Mouse (Mus musculus) cerebellum, adult 2 months (tissue): ENCODE measurements around the gene Gars. TPM values are rescaled to one million over a fixed set of nuclear protein-coding genes. Genes with fewer than 3 reads are reported as not detected.

Experiments used
- DNase-seq, 2 experiments: peaks; one replicate each; pipeline ENCODE4 v3.0.0; 2021
- H3K27ac ChIP-seq: fragments of 200-500 bp; 2 replicates; pipeline ENCODE4 v1.5.1; 2012; ENCODE audit warnings: low read length, control low read depth, inconsistent platforms; ENCODE audit not compliant: insufficient read depth
- H3K27me3 ChIP-seq: fragments of 200-500 bp; 2 replicates; pipeline ENCODE4 v1.6.1; 2012; ENCODE audit warnings: inconsistent platforms, mild to moderate bottlenecking, low read length, moderate library complexity; ENCODE audit not compliant: control insufficient read depth, insufficient read depth
- H3K4me1 ChIP-seq: fragments of 200-500 bp; 2 replicates; pipeline ENCODE4 v1.6.1; 2011; ENCODE audit warnings: low read length; ENCODE audit not compliant: control insufficient read depth, insufficient read depth
- H3K4me3 ChIP-seq: fragments of 200-500 bp; replicated peaks from 2 replicates; pipeline ENCODE3; 2011; ENCODE audit warnings: mild to moderate bottlenecking, low read depth, low read length, control low read depth; ENCODE audit not compliant: insufficient read depth
- CTCF ChIP-seq: fragments of 200-500 bp; IDR thresholded peaks from 2 replicates; pipeline ENCODE4 v1.5.1; 2011; ENCODE audit warnings: low read depth, mild to moderate bottlenecking, control low read depth, low read length, moderate library complexity, borderline replicate concordance; ENCODE audit not compliant: insufficient read depth
- POLR2A ChIP-seq: fragments of 200-500 bp; IDR thresholded peaks from 2 replicates; pipeline ENCODE4 v1.6.1; 2011; ENCODE audit warnings: low read length, control low read depth, borderline replicate concordance; ENCODE audit not compliant: insufficient read depth
- WGBS: fragments of 180-500 bp; shearing (Covaris S2); methylation state at CpG from one replicate; pipeline ENCODE4 v1.1.7; 2018; 5-methylcytosine and 5-hydroxymethylcytosine counted together
- polyA plus RNA-seq: library from polyadenylated mRNA; depleted of rRNA; stranded (reverse); fragments of >200 nt; gene quantifications from 2 replicates; pipeline ENCODE4 v1.2.3, GENCODE M21; 2012; rRNA removed

Gars gene
- polyA plus RNA-seq, 1 experiment = 127 TPM

GRCm38 (mm10) chr6:55117325-55118109 is 79.7 kb downstream of the Gars start:
- TF ChIP-seq CTCF (no peak), POLR2A (no peak)
- Histone ChIP-seq H3K4me1 (peaks cover 7% of the 10 kb centered on the region; the same call in 1 of the 2 replicates), H3K27ac (no peak overlapping the region), H3K27me3 (no peaks in the 10 kb centered on the region; the same call in 1 of the 2 replicates), H3K4me3 (no peak overlapping the region)
- 1% methylated on average over 68 of the region's 68 CpGs for WGBS
- no peak for DNase-seq

- H3K27ac ChIP-seq = no peak overlapping the region
- H3K4me3 ChIP-seq = no peak overlapping the region
- no peak for TF ChIP-seq POLR2A
- no peak for TF ChIP-seq CTCF
- H3K4me1 ChIP-seq = no peaks in the 10 kb centered on the region
- no peak for DNase-seq
- 69% methylated on average over 4 of the region's 4 CpGs for WGBS
- no peaks in the 10 kb centered on the region for H3K27me3 ChIP-seq
Measured at GRCm38 (mm10) chr6:55123056-55123455, 85.2 kb downstream of the Gars start.

GRCm38 (mm10) chr6:55126576-55126975 is 88.8 kb downstream of the Gars start:
- TF ChIP-seq CTCF (no peak), POLR2A (no peak)
- Histone ChIP-seq H3K27ac (no peak overlapping the region), H3K4me3 (no peak overlapping the region), H3K27me3 (no peaks in the 10 kb centered on the region), H3K4me1 (no peaks in the 10 kb centered on the region)
- DNase-seq = no peak
- WGBS = 63% methylated on average over 5 of the region's 5 CpGs

- no peak overlapping the region for H3K4me3 ChIP-seq
- H3K27ac ChIP-seq = no peak overlapping the region
- TF ChIP-seq CTCF (no peak), POLR2A (no peak)
- H3K27me3 ChIP-seq = no peaks in the 10 kb centered on the region
- H3K4me1 ChIP-seq = no peaks in the 10 kb centered on the region
- no peak for DNase-seq
Measured at GRCm38 (mm10) chr6:55128391-55128790, 90.6 kb downstream of the Gars start.

Other genes starting within 250 kb of the Gars start
- 7.9 and 8.3 TPM in 2 replicates for gene Znrf2, start 221.1 kb upstream of the Gars start, polyA plus RNA-seq
- gene Nod1, start 65.4 kb upstream of the Gars start, polyA plus RNA-seq = 6.6 and 8.0 TPM in 2 replicates
- gene Ggct, start 45.1 kb upstream of the Gars start, polyA plus RNA-seq = 17.2 and 21.0 TPM in 2 replicates
- gene Crhr2, start 95.0 kb downstream of the Gars start, polyA plus RNA-seq = 1.6 and 1.8 TPM in 2 replicates
- gene Inmt, start 137.0 kb downstream of the Gars start, polyA plus RNA-seq = 1.5 and 2.3 TPM in 2 replicates
- gene Mindy4, start 165.4 kb downstream of the Gars start, polyA plus RNA-seq = 4.9 and 6.9 TPM in 2 replicates